Mouse (Mus musculus) MEL (cell line): ENCODE measurements around the gene Kazn.

Experiments
- CTCF ChIP-seq, 3 experiments: IDR thresholded peaks in 2 of 3; conservative IDR thresholded peaks in 1 of 3; 2 replicates each; pipeline ENCODE4 v1.5.1; 2011 to 2012; ENCODE audit warnings: low read length in 3 of 3, low read depth in 2 of 3, mild to moderate bottlenecking in 2 of 3, improper control_type of control experiment in 1 of 3, inconsistent platforms in 1 of 3, mixed read lengths in 1 of 3, moderate library complexity in 1 of 3; ENCODE audit not compliant: control insufficient read depth in 1 of 3, insufficient read depth in 1 of 3, poor library complexity in 1 of 3, severe bottlenecking in 1 of 3
- E2F4 ChIP-seq: IDR thresholded peaks from 2 replicates; pipeline ENCODE4 v1.6.1; 2011; ENCODE audit warnings: low read depth, low read length, improper control_type of control experiment, borderline replicate concordance
- GATA1 ChIP-seq: IDR thresholded peaks from 2 replicates; pipeline ENCODE4 v1.6.1; 2011; ENCODE audit warnings: low read depth, low read length, improper control_type of control experiment
- HCFC1 ChIP-seq: IDR thresholded peaks from 2 replicates; pipeline ENCODE4 v1.6.1; 2012; ENCODE audit warnings: low read depth, mild to moderate bottlenecking, inconsistent platforms, low read length, improper control_type of control experiment, moderate library complexity
- KAT2A ChIP-seq: conservative IDR thresholded peaks from 2 replicates; pipeline ENCODE4 v1.6.1; 2012; ENCODE audit warnings: low read depth, low read length, improper control_type of control experiment, inconsistent platforms
- MYC ChIP-seq: IDR thresholded peaks from 2 replicates; pipeline ENCODE4 v1.6.1; 2011; ENCODE audit warnings: low read depth, mild to moderate bottlenecking, low read length, improper control_type of control experiment, moderate library complexity
- POLR2A ChIP-seq, 2 experiments: IDR thresholded peaks; 2 replicates each; pipeline ENCODE4 v1.6.1; 2011 to 2012; ENCODE audit warnings: low read length in 2 of 2, mild to moderate bottlenecking in 2 of 2, control low read depth in 1 of 2, improper control_type of control experiment in 1 of 2, low read depth in 1 of 2, moderate library complexity in 1 of 2; ENCODE audit not compliant: control insufficient read depth in 1 of 2, insufficient read depth in 1 of 2, poor library complexity in 1 of 2
- POLR2AphosphoS2 ChIP-seq: IDR thresholded peaks from 2 replicates; pipeline ENCODE4 v1.6.1; 2011; ENCODE audit warnings: low read length, improper control_type of control experiment
- POLR2AphosphoS5 ChIP-seq: IDR thresholded peaks from 2 replicates; pipeline ENCODE4 v1.6.1; 2012; ENCODE audit warnings: low read depth, borderline replicate concordance, mild to moderate bottlenecking, inconsistent platforms, low read length, moderate library complexity, mixed read lengths
- TAL1 ChIP-seq: IDR thresholded peaks from 2 replicates; pipeline ENCODE4 v1.6.1; 2012; ENCODE audit warnings: mild to moderate bottlenecking, inconsistent platforms, low read length, moderate library complexity, mixed read lengths

- TF ChIP-seq GATA1 = no peak
- TF ChIP-seq TAL1 = no peak
- TF ChIP-seq CTCF (IDR thresholded peaks at IDR 0.05 in 2 of 3, conservative IDR thresholded peaks at IDR 0.05 in 1 of 3; ENCODE audit: control insufficient read depth in 1 of 3, insufficient read depth in 1 of 3, low read depth in 2 of 3, low read length in 3 of 3, poor library complexity in 1 of 3, severe bottlenecking in 1 of 3) = no peak
- TF ChIP-seq POLR2A (IDR thresholded peaks at IDR 0.05; ENCODE audit: control insufficient read depth in 1 of 2, insufficient read depth in 1 of 2, low read depth in 1 of 2, low read length in 2 of 2, poor library complexity in 1 of 2) = no peak
- TF ChIP-seq POLR2AphosphoS5 = no peak
- no peak for TF ChIP-seq POLR2AphosphoS2
- TF ChIP-seq MYC = no peak
- TF ChIP-seq KAT2A = no peak
- no peak for TF ChIP-seq HCFC1
- TF ChIP-seq E2F4 = no peak
Measured at GRCm38 (mm10) chr4:142180289-142180688, 58.9 kb downstream of the Kazn start.
